Mouse (Mus musculus) layer of hippocampus, postnatal 36 days (tissue): ENCODE data around the gene Ddx19a. TPM values are rescaled to one million over a fixed set of nuclear protein-coding genes. Genes with fewer than 3 reads are reported as not detected.
"Not testable (repeated sequence)": the region's sequence is repeated elsewhere in the genome, so short reads cannot be mapped to it uniquely, and the experiment has no call there.

Source experiments
- DNase-seq, 2 experiments: peaks; one replicate each; pipeline ENCODE4 v3.0.0; 2022
- microRNA-seq, 2 experiments: library from miRNA; unstranded; fragments of <30 nt; microRNA quantifications; one replicate each; pipeline ENCODE4 v1.2.0; 2021
- total RNA-seq, 2 experiments: library from RNA; stranded (reverse); gene quantifications; 2 replicates each; pipeline ENCODE4 v1.2.3; 2021

Gene Ddx19a
- total RNA-seq, 2 experiments from 2014 or later, result 28.9 to 31.0 TPM

GRCm38 (mm10) chr8:110933272-110933671 is 64.3 kb downstream of the Ddx19a start:
- no peak for DNase-seq

GRCm38 (mm10) chr8:110932444-110932843 is 65.2 kb downstream of the Ddx19a start:
- DNase-seq, result no peak

GRCm38 (mm10) chr8:110931176-110931939 is 66.2 kb downstream of the Ddx19a start:
- DNase-seq, result peak in 1 of 2 experiments; percentile 26

- not testable (repeated sequence) for DNase-seq
Measured at GRCm38 (mm10) chr8:110929672-110930071, 67.9 kb downstream of the Ddx19a start.

GRCm38 (mm10) chr8:110929066-110929465 is 68.5 kb downstream of the Ddx19a start:
- no peak for DNase-seq

GRCm38 (mm10) chr8:110928435-110928834 is 69.2 kb downstream of the Ddx19a start:
- no peak for DNase-seq

GRCm38 (mm10) chr8:110926690-110927089 is 70.9 kb downstream of the Ddx19a start:
- no peak for DNase-seq

- no peak for DNase-seq
Measured at GRCm38 (mm10) chr8:110925691-110926140, 71.9 kb downstream of the Ddx19a start.

Small RNA genes within 50 kb of the gene (microRNA-seq; reads per million reads assigned to microRNA genes)
- gene Gm24103, result 0 reads per million in 2 experiments
- 0.30 to 0.63 reads per million in 2 experiments for gene Mir3473d

Other genes with a start within 250 kb of the Ddx19a start
- gene Il34, start 191.9 kb downstream of the Ddx19a start, total RNA-seq, result 10 to 100 TPM; 76.7 to 81.1 TPM
- 10 to 100 TPM; 58.6 to 67.6 TPM for gene Cog4, start 151.2 kb downstream of the Ddx19a start, total RNA-seq
- gene Sf3b3, start 151.0 kb downstream of the Ddx19a start, total RNA-seq, result 10 to 100 TPM; 73.1 to 76.9 TPM
- gene Fuk, start 95.3 kb downstream of the Ddx19a start, total RNA-seq, result 10 to 100 TPM; 20.8 to 24.0 TPM
- 10 to 100 TPM; 94.9 to 95.6 TPM for gene St3gal2, start 77.9 kb downstream of the Ddx19a start, total RNA-seq
- gene Ddx19b, start 34.0 kb upstream of the Ddx19a start, total RNA-seq, result 10 to 100 TPM; 19.9 TPM
- 10 to 100 TPM; 85.2 to 88.8 TPM for gene Aars, start 35.3 kb upstream of the Ddx19a start, total RNA-seq
- gene Exosc6, start 58.5 kb upstream of the Ddx19a start, total RNA-seq, result not detected
- 1 to 10 TPM; 1.1 to 1.2 TPM for gene Clec18a, start 94.6 kb upstream of the Ddx19a start, total RNA-seq
- gene Pdpr, start 96.8 kb upstream of the Ddx19a start, total RNA-seq, result 10 to 100 TPM; 25.9 to 26.1 TPM